Mouse (Mus musculus): ENCODE data around the gene St6galnac1. TPM values are rescaled to one million over a fixed set of nuclear protein-coding genes. Genes with fewer than 3 reads are reported as not detected.
A peak's percentile ranks its signal among the peaks of the same experiment; 100 is the strongest.

Gene St6galnac1
- polyA plus RNA-seq, 1 experiment from 2014 or later = not detected

DNA sequence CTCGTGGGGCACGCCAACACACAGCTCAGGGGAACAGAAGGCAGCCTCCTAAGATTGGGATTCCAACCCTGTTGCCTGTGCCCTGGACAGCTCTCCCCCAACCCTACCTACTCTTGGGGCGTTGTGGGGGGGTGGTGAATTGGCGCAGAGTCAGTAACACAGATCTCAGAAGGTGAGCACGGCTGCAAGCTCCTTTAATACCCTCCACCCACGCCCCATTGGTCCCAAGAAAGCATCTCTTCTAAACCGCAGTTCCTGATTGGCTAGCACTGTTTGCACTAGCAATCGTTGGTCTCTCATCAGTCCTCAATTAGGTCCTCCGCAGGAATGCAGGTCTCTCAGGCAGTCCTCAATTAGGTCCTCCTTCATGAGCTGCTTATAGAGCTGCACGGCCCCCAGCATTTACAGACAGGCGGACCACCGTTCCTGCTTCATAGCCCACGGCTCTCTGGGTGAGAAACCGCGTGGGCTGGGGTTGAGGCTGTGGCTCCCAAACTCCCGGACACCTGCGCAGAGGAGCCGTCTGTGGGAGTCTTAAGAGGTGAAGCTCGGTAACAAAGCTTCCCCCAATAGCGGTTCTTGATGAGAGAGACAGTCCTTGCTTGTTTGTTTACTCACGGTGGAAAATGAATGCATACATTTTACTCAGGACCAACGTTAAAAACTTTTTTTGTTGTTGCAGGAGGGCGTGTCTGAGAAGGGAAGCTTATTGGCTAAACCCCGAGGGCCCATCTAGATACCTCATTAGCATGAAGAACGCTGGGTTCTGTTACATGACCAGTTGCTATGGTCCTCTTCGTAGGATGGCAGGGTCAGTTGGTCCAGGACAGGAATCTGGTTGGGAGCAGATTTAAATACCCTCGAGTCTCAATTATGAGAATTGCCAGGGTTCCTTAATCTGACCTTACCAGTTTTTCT, 50.0 kb downstream of the St6galnac1 start:
- Histone ChIP-seq H3K4me1 (replicated peaks) (peaks cover 11% of the 10 kb centered on the region), H3K27ac (peak overlapping the region; percentile 59), H3K4me2 (peak overlapping the region; percentile 38), H3K27me3 (no peaks in the 10 kb centered on the region), H3K9me3 (peaks cover 5% of the 10 kb centered on the region; the same call in 1 of the 2 replicates), H3K36me3 (no peaks in the 10 kb centered on the region), H3K4me3 (replicated peaks) (peak overlapping the region; percentile 17; the same call in 1 of the 2 replicates), H3K9ac (replicated peaks) (no peak overlapping the region)
- WGBS = 41% methylated on average over 27 of the region's 27 CpGs
- ATAC-seq (ENCODE audit: insufficient number of reproducible peaks, insufficient read depth, low FRiP score, low TSS enrichment, low read depth) = no peak

DNA sequence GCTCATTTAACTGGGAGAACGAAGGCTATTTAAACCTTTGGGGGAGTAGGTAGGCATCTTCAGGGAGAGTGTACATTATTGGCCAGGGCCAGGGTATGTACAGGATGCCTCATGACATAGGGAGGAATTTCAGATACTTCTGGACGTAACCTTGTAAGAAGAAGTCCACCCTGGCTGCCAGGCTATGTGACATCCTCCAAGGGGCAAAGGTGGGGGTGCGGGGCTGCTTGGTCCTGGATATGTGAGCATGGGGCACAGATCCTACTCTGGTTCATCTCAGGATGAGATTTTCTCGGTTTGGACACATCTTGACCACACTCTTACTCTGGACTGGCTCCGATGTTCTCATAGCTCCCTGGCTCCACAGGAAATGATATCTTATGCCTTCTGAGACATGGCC, 52.2 kb downstream of the St6galnac1 start:
- WGBS = 87% methylated on average over 5 of the region's 5 CpGs
- no peaks in the 10 kb centered on the region for H3K36me3 ChIP-seq
- H3K9me3 ChIP-seq = peaks cover 12% of the 10 kb centered on the region
- H3K9ac ChIP-seq (replicated peaks) = no peak overlapping the region
- no peaks in the 10 kb centered on the region for H3K27me3 ChIP-seq
- H3K4me1 ChIP-seq (replicated peaks) = peaks cover 11% of the 10 kb centered on the region
- no peak overlapping the region for H3K4me2 ChIP-seq
- ATAC-seq (ENCODE audit: insufficient number of reproducible peaks, insufficient read depth, low FRiP score, low TSS enrichment, low read depth) = no peak
- H3K27ac ChIP-seq = no peak overlapping the region
- H3K4me3 ChIP-seq (replicated peaks) = no peak overlapping the region

DNA sequence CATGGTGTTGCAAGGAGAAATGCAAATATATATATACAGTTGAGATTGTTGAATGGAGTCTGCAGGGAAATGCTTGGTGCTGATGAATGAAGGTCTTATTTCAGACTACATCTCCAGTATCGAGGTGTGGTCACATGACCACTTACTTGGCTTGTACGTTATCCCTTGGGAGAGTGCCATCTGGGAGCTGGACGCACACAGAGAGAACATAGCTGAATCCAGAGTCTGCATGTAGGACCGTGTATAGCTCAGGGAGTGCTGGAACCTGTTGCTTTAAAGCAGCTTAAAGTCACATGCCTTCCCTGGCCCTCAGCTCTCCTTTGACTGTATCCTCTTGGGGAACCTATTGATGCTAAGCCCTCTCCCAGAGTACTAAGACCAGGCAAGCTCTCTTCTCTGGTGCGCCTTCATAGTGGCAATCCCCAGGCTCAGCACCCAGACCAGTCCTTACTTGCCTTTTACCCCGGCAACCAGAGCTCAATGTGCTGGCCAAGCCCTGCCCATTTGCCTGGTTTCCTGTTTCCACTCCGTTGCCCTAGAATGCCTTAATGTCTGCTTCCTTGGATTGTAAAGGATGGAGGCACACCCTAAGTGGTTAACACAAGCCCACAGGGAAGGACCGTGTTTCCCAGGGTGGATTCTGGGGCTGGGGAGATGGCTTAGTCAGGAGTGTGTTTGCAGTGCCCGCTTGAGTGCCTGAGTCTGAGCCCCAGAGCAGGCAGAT, 53.6 kb downstream of the St6galnac1 start:
- H3K4me2 ChIP-seq = no peak overlapping the region
- H3K27me3 ChIP-seq = no peaks in the 10 kb centered on the region
- no peak overlapping the region for H3K9ac ChIP-seq (replicated peaks)
- H3K36me3 ChIP-seq = no peaks in the 10 kb centered on the region
- peaks cover 7% of the 10 kb centered on the region for H3K4me1 ChIP-seq (replicated peaks)
- H3K9me3 ChIP-seq = peaks cover 14% of the 10 kb centered on the region
- ATAC-seq (ENCODE audit: insufficient number of reproducible peaks, insufficient read depth, low FRiP score, low TSS enrichment, low read depth) = no peak
- no peak overlapping the region for H3K4me3 ChIP-seq (replicated peaks)
- 71% methylated on average over 9 of the region's 9 CpGs for WGBS
- no peak overlapping the region for H3K27ac ChIP-seq

DNA sequence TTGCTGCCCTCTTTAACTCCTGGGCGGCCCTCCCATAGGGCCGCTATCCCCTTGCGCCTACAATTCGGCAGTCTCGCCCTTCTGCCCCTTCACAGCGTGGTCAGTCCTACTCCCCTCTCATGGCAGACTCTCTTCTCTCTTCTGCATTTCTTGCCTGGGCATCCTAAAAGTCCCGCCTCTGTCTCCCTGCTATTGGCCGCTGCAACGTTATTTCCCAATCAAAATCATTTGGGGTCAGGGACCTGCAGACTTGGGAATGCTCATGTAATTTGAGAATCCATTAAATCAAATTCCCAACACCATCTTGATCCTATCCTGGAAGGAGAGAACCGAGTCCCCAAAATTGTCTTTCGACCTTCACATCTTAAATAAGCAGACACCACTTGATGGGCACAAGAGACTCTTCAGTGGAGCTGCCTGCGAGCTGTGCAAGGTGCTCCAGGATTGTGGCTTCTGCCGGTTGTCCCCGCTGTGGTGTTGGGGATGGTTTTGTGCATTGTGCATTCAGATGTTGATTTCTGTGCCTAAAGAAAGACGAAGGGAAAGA, 54.9 kb downstream of the St6galnac1 start:
- Histone ChIP-seq H3K9ac (replicated peaks) (no peak overlapping the region), H3K4me3 (replicated peaks) (no peak overlapping the region), H3K36me3 (no peaks in the 10 kb centered on the region), H3K9me3 (peaks cover 14% of the 10 kb centered on the region), H3K4me2 (no peak overlapping the region), H3K27ac (no peak overlapping the region), H3K27me3 (no peaks in the 10 kb centered on the region), H3K4me1 (replicated peaks) (peaks cover 7% of the 10 kb centered on the region)
- 90% methylated on average over 15 of the region's 15 CpGs for WGBS
- no peak for ATAC-seq (ENCODE audit: insufficient number of reproducible peaks, insufficient read depth, low FRiP score, low TSS enrichment, low read depth)

Other genes starting within 250 kb of the St6galnac1 start
- gene Sphk1, start 244.6 kb downstream of the St6galnac1 start, polyA plus RNA-seq (2016; fragmentation: Nextera tagmentation; extraction: Ambion mirVana) = 1.4 and 1.8 TPM in 2 replicates
- gene Ube2o, start 194.1 kb downstream of the St6galnac1 start, polyA plus RNA-seq (2016; fragmentation: Nextera tagmentation; extraction: Ambion mirVana) = 14.8 and 21.7 TPM in 2 replicates
- not detected in 2 replicates for gene Aanat, start 189.1 kb downstream of the St6galnac1 start, polyA plus RNA-seq (2016; fragmentation: Nextera tagmentation; extraction: Ambion mirVana)
- 4.1 and 5.1 TPM in 2 replicates for gene Rhbdf2, start 148.5 kb downstream of the St6galnac1 start, polyA plus RNA-seq (2016; fragmentation: Nextera tagmentation; extraction: Ambion mirVana)
- 0.45 and 0.63 TPM in 2 replicates for gene Prcd, start 122.0 kb downstream of the St6galnac1 start, polyA plus RNA-seq (2016; fragmentation: Nextera tagmentation; extraction: Ambion mirVana)
- gene Cygb, start 121.2 kb downstream of the St6galnac1 start, polyA plus RNA-seq (2016; fragmentation: Nextera tagmentation; extraction: Ambion mirVana) = 3.1 and 3.6 TPM in 2 replicates
- gene Mxra7, start 52.5 kb upstream of the St6galnac1 start, polyA plus RNA-seq (2016; fragmentation: Nextera tagmentation; extraction: Ambion mirVana) = 19.6 and 20.8 TPM in 2 replicates
- gene Mettl23, start 67.8 kb upstream of the St6galnac1 start, polyA plus RNA-seq (2016; fragmentation: Nextera tagmentation; extraction: Ambion mirVana) = 58.8 and 65.3 TPM in 2 replicates
- gene Jmjd6, start 67.9 kb upstream of the St6galnac1 start, polyA plus RNA-seq (2016; fragmentation: Nextera tagmentation; extraction: Ambion mirVana) = 84.5 and 86.2 TPM in 2 replicates
- gene Mfsd11, start 76.9 kb upstream of the St6galnac1 start, polyA plus RNA-seq (2016; fragmentation: Nextera tagmentation; extraction: Ambion mirVana) = 42.8 and 43.4 TPM in 2 replicates
- gene Srsf2, start 77.6 kb upstream of the St6galnac1 start, polyA plus RNA-seq (2016; fragmentation: Nextera tagmentation; extraction: Ambion mirVana) = 1,004 and 1,014 TPM in 2 replicates
- gene Mgat5b, start 143.4 kb upstream of the St6galnac1 start, polyA plus RNA-seq (2016; fragmentation: Nextera tagmentation; extraction: Ambion mirVana) = 1.8 and 2.0 TPM in 2 replicates

All from limb, embryonic 12.5 days (tissue).